Mouse (Mus musculus) myocyte (in vitro differentiated cells): Measurements from ENCODE around the gene Gys1. TPM values are rescaled to one million over a fixed set of nuclear protein-coding genes. Genes with fewer than 3 reads are reported as not detected.

Experiments used
- H3K27me3 ChIP-seq: one replicate; pipeline ENCODE4 v1.6.1; 2011; ENCODE audit not compliant: control insufficient read depth, insufficient read depth, insufficient read length
- H3K36me3 ChIP-seq: one replicate; pipeline ENCODE4 v1.6.1; 2011; ENCODE audit not compliant: control insufficient read depth, insufficient read depth
- H3K4me2 ChIP-seq: one replicate; pipeline ENCODE4 v1.6.1; 2011; ENCODE audit warnings: low read depth, control low read depth
- H3K4me3 ChIP-seq: one replicate; pipeline ENCODE4 v1.5.1; 2011; ENCODE audit warnings: mild to moderate bottlenecking, control low read depth, moderate library complexity
- H3K79me2 ChIP-seq: one replicate; pipeline ENCODE4 v1.6.1; 2011; ENCODE audit not compliant: control insufficient read depth, insufficient read depth
- H3ac ChIP-seq: one replicate; pipeline ENCODE4 v1.6.1; 2011; ENCODE audit not compliant: control insufficient read depth, insufficient read length
- CEBPB ChIP-seq: IDR thresholded peaks from 2 replicates; pipeline ENCODE4 v1.6.1; 2011; ENCODE audit warnings: mild to moderate bottlenecking, moderate library complexity; ENCODE audit not compliant: poor library complexity, insufficient read depth, severe bottlenecking
- E2F4 ChIP-seq: IDR thresholded peaks from one replicate; pipeline ENCODE4 v1.6.1; 2011; ENCODE audit warnings: mild to moderate bottlenecking, control low read depth, moderate library complexity; ENCODE audit not compliant: insufficient read depth
- MAX ChIP-seq: IDR thresholded peaks from one replicate; pipeline ENCODE4 v1.6.1; 2011; ENCODE audit warnings: low read depth, mild to moderate bottlenecking, control low read depth
- MYOD1 ChIP-seq, 3 experiments: IDR thresholded peaks; one replicate each; pipeline ENCODE4 v1.6.1; 2011; ENCODE audit warnings: control low read depth in 2 of 3, low read depth in 2 of 3, mild to moderate bottlenecking in 2 of 3, moderate library complexity in 1 of 3; ENCODE audit not compliant: insufficient read length in 2 of 3, control insufficient read depth in 1 of 3
- MYOG ChIP-seq, 3 experiments: IDR thresholded peaks; one replicate each; pipeline ENCODE4 v1.6.1; 2011; ENCODE audit warnings: control low read depth in 2 of 3, low read depth in 2 of 3, mild to moderate bottlenecking in 2 of 3; ENCODE audit not compliant: insufficient read length in 2 of 3, control insufficient read depth in 1 of 3, insufficient read depth in 1 of 3
- POLR2A ChIP-seq: IDR thresholded peaks from one replicate; pipeline ENCODE4 v1.6.1; 2011; ENCODE audit warnings: low read depth, mild to moderate bottlenecking, control low read depth, moderate library complexity; ENCODE audit not compliant: insufficient read length
- POLR2AphosphoS2 ChIP-seq: IDR thresholded peaks from one replicate; pipeline ENCODE4 v1.6.1; 2011; ENCODE audit warnings: low read depth, control low read depth; ENCODE audit not compliant: insufficient read length
- REST ChIP-seq: IDR thresholded peaks from one replicate; pipeline ENCODE4 v1.6.1; 2011; ENCODE audit warnings: mild to moderate bottlenecking, control low read depth, moderate library complexity; ENCODE audit not compliant: insufficient read depth, insufficient read length
- SRF ChIP-seq: IDR thresholded peaks from one replicate; pipeline ENCODE4 v1.6.1; 2011; ENCODE audit warnings: low read depth; ENCODE audit not compliant: control insufficient read depth, insufficient read length
- TCF12 ChIP-seq: IDR thresholded peaks from one replicate; pipeline ENCODE4 v1.6.1; 2011; ENCODE audit warnings: mild to moderate bottlenecking, control low read depth; ENCODE audit not compliant: poor library complexity, insufficient read depth, severe bottlenecking
- TCF3 ChIP-seq: IDR thresholded peaks from one replicate; pipeline ENCODE4 v1.6.1; 2011; ENCODE audit warnings: low read depth, control low read depth; ENCODE audit not compliant: insufficient read length
- USF1 ChIP-seq: IDR thresholded peaks from one replicate; pipeline ENCODE4 v1.6.1; 2011; ENCODE audit warnings: low read depth, mild to moderate bottlenecking, control low read depth, moderate library complexity
- polyA plus RNA-seq: library from polyadenylated mRNA; unstranded; fragments of >200 nt; fragmentation: generic; extraction: Trizol; gene quantifications from one replicate; pipeline ENCODE4 v1.2.1, GENCODE M21; 2012; ENCODE audit warnings: missing spikeins

The Gys1 gene
- polyA plus RNA-seq, 1 experiment = 125 TPM

DNA sequence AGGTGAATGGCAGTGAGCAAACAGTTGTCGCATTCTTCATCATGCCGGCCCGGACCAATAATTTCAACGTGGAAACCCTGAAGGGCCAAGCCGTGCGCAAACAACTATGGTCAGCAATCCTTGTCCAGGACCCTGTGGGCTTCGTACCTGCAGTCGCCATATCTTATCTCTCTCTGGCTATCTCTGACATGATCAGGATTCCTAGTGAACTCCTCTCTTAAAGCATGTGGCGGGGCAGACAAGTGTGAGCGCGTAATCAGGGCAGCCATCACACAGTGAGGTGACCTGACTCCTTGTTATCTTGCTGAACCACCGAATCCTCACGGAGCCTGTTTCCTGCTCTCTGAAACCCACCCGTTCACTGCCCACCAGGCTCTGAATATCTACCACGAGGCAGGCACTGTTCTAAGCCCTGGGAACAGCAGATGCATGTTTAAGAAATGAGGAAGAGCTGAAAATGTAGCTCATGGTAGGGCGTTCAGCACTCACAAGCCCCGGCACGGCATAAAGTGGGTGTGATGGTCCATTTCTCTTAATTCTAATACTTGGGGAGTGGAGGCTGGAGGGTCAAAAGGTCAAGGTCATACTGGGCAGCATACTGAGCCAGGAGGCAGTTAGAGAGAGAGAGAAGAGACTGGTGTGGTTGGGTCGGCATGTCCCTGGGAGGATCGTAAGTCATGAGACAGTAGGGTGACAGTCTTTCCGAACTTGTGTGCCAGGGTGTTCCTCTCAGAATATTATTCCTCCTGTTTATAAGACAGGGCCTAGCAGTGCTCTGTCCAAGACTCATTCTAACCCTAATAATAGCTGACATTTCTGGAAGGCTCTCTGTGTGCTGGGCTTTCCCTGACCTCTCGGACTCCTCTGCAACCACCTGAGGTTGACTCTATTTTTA lies 9.1 kb downstream of the Gys1 start:
- H3ac ChIP-seq = no peak overlapping the region
- no peak overlapping the region for H3K4me3 ChIP-seq
- peaks cover 62% of the 10 kb centered on the region for H3K36me3 ChIP-seq
- TF ChIP-seq TCF3 = no peak
- TF ChIP-seq POLR2AphosphoS2 = no peak
- no peak for TF ChIP-seq TCF12
- TF ChIP-seq E2F4 = no peak
- TF ChIP-seq POLR2A = no peak
- no peak for TF ChIP-seq MAX
- no peak for TF ChIP-seq MYOG (IDR thresholded peaks at IDR 0.05; ENCODE audit: control insufficient read depth in 1 of 3, insufficient read depth in 1 of 3, insufficient read length in 2 of 3, low read depth in 2 of 3)
- no peak for TF ChIP-seq MYOD1 (IDR thresholded peaks at IDR 0.05; ENCODE audit: control insufficient read depth in 1 of 3, insufficient read length in 2 of 3, low read depth in 2 of 3)
- no peak for TF ChIP-seq USF1
- TF ChIP-seq CEBPB = no peak
- no peak for TF ChIP-seq SRF
- TF ChIP-seq REST = no peak
- H3K27me3 ChIP-seq = no peaks in the 10 kb centered on the region
- no peaks in the 10 kb centered on the region for H3K79me2 ChIP-seq
- H3K4me2 ChIP-seq = no peak overlapping the region

DNA sequence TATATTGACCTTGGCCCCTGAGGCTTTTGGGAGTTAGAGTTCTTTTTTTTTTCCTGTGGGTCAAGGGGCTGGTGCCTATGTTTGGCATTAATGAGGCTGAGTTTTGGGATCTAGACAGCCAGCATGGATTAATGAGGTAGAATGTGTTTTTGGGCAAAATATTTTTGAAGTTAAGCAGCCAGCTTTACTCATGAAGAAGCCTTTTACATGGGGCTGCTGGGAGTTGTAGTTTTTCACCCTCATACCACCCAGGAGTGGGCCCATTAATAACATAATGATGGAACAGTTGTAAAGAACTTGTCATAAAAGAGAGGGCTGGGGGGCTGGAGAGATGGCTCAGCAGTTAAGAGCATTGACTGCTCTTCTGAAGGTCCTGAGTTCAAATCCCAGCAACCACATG lies 11.9 kb downstream of the Gys1 start:
- Histone ChIP-seq H3K4me2 (no peak overlapping the region), H3K4me3 (no peak overlapping the region), H3ac (no peak overlapping the region), H3K27me3 (no peaks in the 10 kb centered on the region), H3K79me2 (no peaks in the 10 kb centered on the region), H3K36me3 (peaks cover 60% of the 10 kb centered on the region)
- TF ChIP-seq MAX (no peak), POLR2AphosphoS2 (no peak), POLR2A (no peak), MYOG (IDR thresholded peaks at IDR 0.05; ENCODE audit: control insufficient read depth in 1 of 3, insufficient read depth in 1 of 3, insufficient read length in 2 of 3, low read depth in 2 of 3) (no peak), USF1 (no peak), REST (no peak), TCF12 (no peak), CEBPB (no peak), SRF (no peak), E2F4 (no peak), MYOD1 (IDR thresholded peaks at IDR 0.05; ENCODE audit: control insufficient read depth in 1 of 3, insufficient read length in 2 of 3, low read depth in 2 of 3) (no peak), TCF3 (no peak)

GRCm38 (mm10) chr7:45447325-45447990 lies 12.8 kb downstream of the Gys1 start:
- Histone ChIP-seq H3K27me3 (no peaks in the 10 kb centered on the region), H3K79me2 (no peaks in the 10 kb centered on the region), H3K4me3 (no peak overlapping the region), H3ac (no peak overlapping the region), H3K36me3 (peaks cover 63% of the 10 kb centered on the region), H3K4me2 (peak overlapping the region; percentile 47)
- no peak for TF ChIP-seq REST

GRCm38 (mm10) chr7:45449974-45450373 lies 15.3 kb downstream of the Gys1 start:
- no peak for TF ChIP-seq SRF
- no peak for TF ChIP-seq MAX
- TF ChIP-seq E2F4 = no peak
- no peak for TF ChIP-seq USF1
- TF ChIP-seq POLR2AphosphoS2 = no peak
- no peak for TF ChIP-seq CEBPB
- no peak for TF ChIP-seq TCF3
- TF ChIP-seq MYOD1 (IDR thresholded peaks at IDR 0.05; ENCODE audit: control insufficient read depth in 1 of 3, insufficient read length in 2 of 3, low read depth in 2 of 3) = no peak
- TF ChIP-seq POLR2A = no peak
- no peak for TF ChIP-seq MYOG (IDR thresholded peaks at IDR 0.05; ENCODE audit: control insufficient read depth in 1 of 3, insufficient read depth in 1 of 3, insufficient read length in 2 of 3, low read depth in 2 of 3)
- TF ChIP-seq TCF12 = no peak
- no peak for TF ChIP-seq REST
- Histone ChIP-seq H3K36me3 (peaks cover 59% of the 10 kb centered on the region), H3K4me2 (no peak overlapping the region)

More at GRCm38 (mm10) chr7:45449974-45450373, 15.3 kb downstream of the Gys1 start:
- H3K27me3 ChIP-seq = no peaks in the 10 kb centered on the region
- H3ac ChIP-seq = no peak overlapping the region
- H3K79me2 ChIP-seq = no peaks in the 10 kb centered on the region
- H3K4me3 ChIP-seq = no peak overlapping the region
